Mouse (Mus musculus): ENCODE measurements around the gene Prkci. TPM values are rescaled to one million over a fixed set of nuclear protein-coding genes. Genes with fewer than 3 reads are reported as not detected.

Prkci gene
- polyA plus RNA-seq, 1 experiment = not detected

GRCm38 (mm10) chr3:31062325-31062724 is 66.8 kb downstream of the Prkci start:
- Histone ChIP-seq H3K4me3 (ENCODE audit: insufficient read depth, low read depth, low read length) (no peak overlapping the region), H3K27ac (ENCODE audit: insufficient read depth, low read depth, low read length) (no peak overlapping the region), H3K4me1 (ENCODE audit: control insufficient read depth, insufficient read depth, low read length) (no peaks in the 10 kb centered on the region)
- TF ChIP-seq POLR2A (IDR thresholded peaks at IDR 0.05; ENCODE audit: insufficient read depth, low read depth, low read length) (no peak), CTCF (IDR thresholded peaks at IDR 0.05; ENCODE audit: insufficient read depth, low read depth, low read length) (no peak)
- WGBS = 91% methylated on average over 7 of the region's 7 CpGs

- Histone ChIP-seq H3K4me1 (ENCODE audit: control insufficient read depth, insufficient read depth, low read length) (no peaks in the 10 kb centered on the region), H3K4me3 (ENCODE audit: insufficient read depth, low read depth, low read length) (no peak overlapping the region), H3K27ac (ENCODE audit: insufficient read depth, low read depth, low read length) (no peak overlapping the region)
- TF ChIP-seq POLR2A (IDR thresholded peaks at IDR 0.05; ENCODE audit: insufficient read depth, low read depth, low read length) (no peak), CTCF (IDR thresholded peaks at IDR 0.05; ENCODE audit: insufficient read depth, low read depth, low read length) (no peak)
- 79% methylated on average over 7 of the region's 7 CpGs for WGBS
Observed at GRCm38 (mm10) chr3:31068482-31068881, 72.9 kb downstream of the Prkci start.

DNA sequence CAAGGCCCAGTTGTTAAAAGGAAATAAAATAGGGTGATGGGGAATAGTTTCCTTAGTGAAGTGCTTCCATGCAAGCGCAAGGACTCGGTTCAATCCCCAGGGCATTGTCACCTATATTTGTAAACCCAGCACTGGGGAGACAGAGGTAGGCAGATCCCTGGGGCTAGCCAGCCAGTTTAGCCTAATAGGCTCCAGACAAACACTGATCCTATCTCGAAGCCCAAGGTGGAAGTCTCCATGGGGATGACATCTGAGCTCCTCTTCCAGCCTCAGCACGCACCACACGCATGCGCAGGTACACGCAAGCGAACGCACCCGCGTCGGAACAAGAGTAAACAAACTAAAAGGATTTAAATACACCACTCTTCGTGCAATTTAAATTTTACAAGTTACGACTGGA is 76.3 kb downstream of the Prkci start:
- 94% methylated on average over 14 of the region's 14 CpGs for WGBS
- no peak for TF ChIP-seq POLR2A (IDR thresholded peaks at IDR 0.05; ENCODE audit: insufficient read depth, low read depth, low read length)
- TF ChIP-seq CTCF (IDR thresholded peaks at IDR 0.05; ENCODE audit: insufficient read depth, low read depth, low read length) = no peak
- Histone ChIP-seq H3K27ac (ENCODE audit: insufficient read depth, low read depth, low read length) (no peak overlapping the region), H3K4me1 (ENCODE audit: control insufficient read depth, insufficient read depth, low read length) (peaks cover 3% of the 10 kb centered on the region; the same call in 1 of the 2 replicates), H3K4me3 (ENCODE audit: insufficient read depth, low read depth, low read length) (no peak overlapping the region)

- Histone ChIP-seq H3K4me3 (ENCODE audit: insufficient read depth, low read depth, low read length) (no peak overlapping the region), H3K27ac (ENCODE audit: insufficient read depth, low read depth, low read length) (no peak overlapping the region), H3K4me1 (ENCODE audit: control insufficient read depth, insufficient read depth, low read length) (peaks cover 3% of the 10 kb centered on the region; the same call in 1 of the 2 replicates)
- TF ChIP-seq POLR2A (IDR thresholded peaks at IDR 0.05; ENCODE audit: insufficient read depth, low read depth, low read length) = no peak
- TF ChIP-seq CTCF (IDR thresholded peaks at IDR 0.05; ENCODE audit: insufficient read depth, low read depth, low read length) = no peak
- WGBS = 80% methylated on average over 11 of the region's 11 CpGs
Observed at GRCm38 (mm10) chr3:31075808-31076207, 80.3 kb downstream of the Prkci start.

- 91% methylated on average over 6 of the region's 6 CpGs for WGBS
- no peak overlapping the region for H3K4me3 ChIP-seq (ENCODE audit: insufficient read depth, low read depth, low read length)
Observed at GRCm38 (mm10) chr3:31077068-31077703, 81.6 kb downstream of the Prkci start.

DNA sequence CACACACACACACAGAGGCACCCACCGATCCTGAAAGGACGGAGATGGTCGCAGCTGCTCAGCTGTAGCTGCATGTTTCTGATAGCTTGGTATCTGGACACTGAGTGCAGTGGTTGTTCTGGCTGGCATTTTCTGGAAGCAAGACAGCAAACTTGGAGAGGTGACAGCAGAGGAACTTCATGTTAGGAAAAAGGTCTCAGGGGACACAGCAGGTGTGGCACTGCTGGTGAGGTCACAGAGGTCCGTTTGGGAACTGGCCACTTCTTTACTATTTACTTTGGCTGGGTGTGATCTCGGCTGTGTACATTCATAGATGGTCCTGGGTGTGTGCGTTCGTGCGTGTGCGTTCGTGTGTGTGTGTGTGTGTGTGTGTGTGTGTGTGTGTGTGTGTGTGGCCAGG is 83.9 kb downstream of the Prkci start:
- H3K27ac ChIP-seq (ENCODE audit: insufficient read depth, low read depth, low read length) = no peak overlapping the region
- no peak overlapping the region for H3K4me3 ChIP-seq (ENCODE audit: insufficient read depth, low read depth, low read length)
- WGBS = 79% methylated on average over 10 of the region's 10 CpGs
- TF ChIP-seq CTCF (IDR thresholded peaks at IDR 0.05; ENCODE audit: insufficient read depth, low read depth, low read length) (no peak), POLR2A (IDR thresholded peaks at IDR 0.05; ENCODE audit: insufficient read depth, low read depth, low read length) (no peak)
- peaks cover 4% of the 10 kb centered on the region for H3K4me1 ChIP-seq (ENCODE audit: control insufficient read depth, insufficient read depth, low read length)

More at GRCm38 (mm10) chr3:31077068-31077703, 81.6 kb downstream of the Prkci start:
- peaks cover 3% of the 10 kb centered on the region; the same call in 1 of the 2 replicates for H3K4me1 ChIP-seq (ENCODE audit: control insufficient read depth, insufficient read depth, low read length)
- TF ChIP-seq CTCF (IDR thresholded peaks at IDR 0.05; ENCODE audit: insufficient read depth, low read depth, low read length) (no peak), POLR2A (IDR thresholded peaks at IDR 0.05; ENCODE audit: insufficient read depth, low read depth, low read length) (no peak)
- H3K27ac ChIP-seq (ENCODE audit: insufficient read depth, low read depth, low read length) = no peak overlapping the region

DNA sequence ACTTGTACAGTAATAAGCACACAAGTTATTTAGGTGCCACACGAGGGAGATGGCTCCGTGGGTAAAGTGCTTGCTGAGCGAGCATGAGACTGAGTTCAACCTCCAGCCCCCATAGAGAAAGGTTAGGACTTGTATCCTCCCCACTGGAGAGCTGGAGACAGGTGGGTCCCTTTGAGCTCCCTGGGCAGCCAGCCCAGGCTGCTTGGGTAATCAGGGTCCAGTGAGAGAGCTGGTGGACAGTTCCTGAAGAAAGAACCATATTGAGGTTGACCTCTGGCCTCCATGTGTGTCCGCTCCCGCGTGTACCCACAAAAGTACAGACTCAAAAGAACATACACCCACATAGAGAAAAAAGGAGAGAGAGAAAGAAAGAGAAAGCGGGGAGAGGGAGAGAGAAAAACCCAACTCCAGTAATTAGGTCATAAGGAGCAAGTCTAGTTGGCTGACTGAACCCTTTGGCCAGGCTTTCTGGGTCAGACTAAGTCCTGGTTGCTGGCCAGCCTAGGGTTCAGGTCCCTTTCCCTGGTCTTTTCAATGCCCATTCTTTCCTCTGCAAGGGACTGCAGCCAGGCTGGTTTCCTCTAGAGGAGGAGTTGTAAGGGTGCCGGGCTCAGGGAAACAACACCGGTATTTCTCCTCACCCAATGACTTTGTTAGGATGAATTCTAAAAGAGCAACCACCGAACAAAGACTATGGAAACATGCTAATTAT is 85.4 kb downstream of the Prkci start:
- Histone ChIP-seq H3K4me1 (ENCODE audit: control insufficient read depth, insufficient read depth, low read length) (peaks cover 2% of the 10 kb centered on the region), H3K27ac (ENCODE audit: insufficient read depth, low read depth, low read length) (no peak overlapping the region), H3K4me3 (ENCODE audit: insufficient read depth, low read depth, low read length) (no peak overlapping the region)
- TF ChIP-seq POLR2A (IDR thresholded peaks at IDR 0.05; ENCODE audit: insufficient read depth, low read depth, low read length) (no peak), CTCF (IDR thresholded peaks at IDR 0.05; ENCODE audit: insufficient read depth, low read depth, low read length) (no peak)
- WGBS = 50% methylated on average over 10 of the region's 10 CpGs

- no peak overlapping the region for H3K27ac ChIP-seq (ENCODE audit: insufficient read depth, low read depth, low read length)
- 87% methylated on average over 12 of the region's 13 CpGs for WGBS
- H3K4me3 ChIP-seq (ENCODE audit: insufficient read depth, low read depth, low read length) = no peak overlapping the region
- no peak for TF ChIP-seq POLR2A (IDR thresholded peaks at IDR 0.05; ENCODE audit: insufficient read depth, low read depth, low read length)
- no peak for TF ChIP-seq CTCF (IDR thresholded peaks at IDR 0.05; ENCODE audit: insufficient read depth, low read depth, low read length)
- H3K4me1 ChIP-seq (ENCODE audit: control insufficient read depth, insufficient read depth, low read length) = peaks cover 2% of the 10 kb centered on the region; the same call in 1 of the 2 replicates
Observed at GRCm38 (mm10) chr3:31082838-31083506, 87.4 kb downstream of the Prkci start.

Data from olfactory bulb, adult 2 months (tissue).